Mouse (Mus musculus) embryonic facial prominence, embryonic 11.5 days (tissue): ENCODE results near the gene Sh2d1b1. TPM values are rescaled to one million over a fixed set of nuclear protein-coding genes. Genes with fewer than 3 reads are reported as not detected.
A peak's percentile ranks its signal among the peaks of the same experiment; 100 is the strongest.

Source experiments
- ATAC-seq: fragments of 200-750 bp; cut with Nextera tagmentation; replicated peaks from 2 replicates; pipeline ENCODE4 v1.8.0; 2017; ENCODE audit warnings: low read depth; ENCODE audit not compliant: insufficient number of reproducible peaks, low FRiP score, low TSS enrichment
- DNase-seq: peaks from one replicate; pipeline ENCODE4 v3.0.0-alpha.2; 2015; ENCODE audit warnings: low spot score
- H3K27ac ChIP-seq: fragments of 300-500 bp; sonication (generic); replicated peaks from 2 replicates; pipeline ENCODE4 v1.5.1; 2014; ENCODE audit warnings: mild to moderate bottlenecking, low read depth, low read length, control low read depth
- H3K27me3 ChIP-seq: fragments of 300-500 bp; sonication (generic); 2 replicates; pipeline ENCODE4 v1.6.1; 2014; ENCODE audit warnings: mild to moderate bottlenecking, low read length, moderate library complexity, mixed read lengths; ENCODE audit not compliant: control insufficient read depth, insufficient read depth
- H3K36me3 ChIP-seq: fragments of 300-500 bp; sonication (generic); replicated peaks from 2 replicates; pipeline ENCODE4 v1.6.1; 2014; ENCODE audit warnings: low read depth, mild to moderate bottlenecking, low read length, moderate library complexity, mixed read lengths; ENCODE audit not compliant: control insufficient read depth, insufficient read depth
- H3K4me1 ChIP-seq: fragments of 300-500 bp; sonication (generic); 2 replicates; pipeline ENCODE4 v1.6.1; 2014; ENCODE audit warnings: low read length, mixed read lengths; ENCODE audit not compliant: control insufficient read depth, insufficient read depth
- H3K4me2 ChIP-seq: fragments of 300-500 bp; sonication (generic); 2 replicates; pipeline ENCODE4 v1.6.1; 2014; ENCODE audit warnings: low read depth, mild to moderate bottlenecking, control low read depth, low read length, moderate library complexity
- H3K4me3 ChIP-seq: fragments of 300-500 bp; sonication (generic); 2 replicates; pipeline ENCODE4 v1.5.1; 2014; ENCODE audit warnings: low read depth, low read length, control low read depth
- H3K9ac ChIP-seq: fragments of 300-500 bp; sonication (generic); replicated peaks from 2 replicates; pipeline ENCODE4 v1.6.1; 2014; ENCODE audit warnings: mild to moderate bottlenecking, control low read depth, low read length
- H3K9me3 ChIP-seq: fragments of 300-500 bp; sonication (generic); replicated peaks from 2 replicates; pipeline ENCODE4 v1.6.1; 2016; ENCODE audit warnings: mild to moderate bottlenecking, low read length, inconsistent platforms, mixed read lengths; ENCODE audit not compliant: control insufficient read depth
- WGBS: fragments of 180-500 bp; shearing (Covaris S2); extraction: QIAGEN DNeasy Blood & Tissue Kit; methylation state at CpG from one replicate; pipeline ENCODE4 v1.1.7; 2014; 5-methylcytosine and 5-hydroxymethylcytosine counted together
- polyA plus RNA-seq: library from polyadenylated mRNA; unstranded; fragments of >200 nt; fragmentation: Nextera tagmentation; extraction: Ambion mirVana; gene quantifications from 2 replicates; pipeline ENCODE4 v1.2.1, GENCODE M21; 2014

Gene Sh2d1b1
- polyA plus RNA-seq, 1 experiment from 2014 or later: not detected

- DNase-seq (no peak), ATAC-seq (no peak)
- Histone ChIP-seq H3K4me2 (no peak overlapping the region), H3K27ac (no peak overlapping the region), H3K4me1 (no peaks in the 10 kb centered on the region), H3K27me3 (no peaks in the 10 kb centered on the region), H3K36me3 (no peaks in the 10 kb centered on the region), H3K4me3 (no peak overlapping the region), H3K9ac (no peak overlapping the region), H3K9me3 (no peaks in the 10 kb centered on the region)
- 76% methylated on average over 4 of the region's 4 CpGs for WGBS
Observed at GRCm38 (mm10) chr1:170282415-170283129, 5.5 kb downstream of the Sh2d1b1 start.

DNA sequence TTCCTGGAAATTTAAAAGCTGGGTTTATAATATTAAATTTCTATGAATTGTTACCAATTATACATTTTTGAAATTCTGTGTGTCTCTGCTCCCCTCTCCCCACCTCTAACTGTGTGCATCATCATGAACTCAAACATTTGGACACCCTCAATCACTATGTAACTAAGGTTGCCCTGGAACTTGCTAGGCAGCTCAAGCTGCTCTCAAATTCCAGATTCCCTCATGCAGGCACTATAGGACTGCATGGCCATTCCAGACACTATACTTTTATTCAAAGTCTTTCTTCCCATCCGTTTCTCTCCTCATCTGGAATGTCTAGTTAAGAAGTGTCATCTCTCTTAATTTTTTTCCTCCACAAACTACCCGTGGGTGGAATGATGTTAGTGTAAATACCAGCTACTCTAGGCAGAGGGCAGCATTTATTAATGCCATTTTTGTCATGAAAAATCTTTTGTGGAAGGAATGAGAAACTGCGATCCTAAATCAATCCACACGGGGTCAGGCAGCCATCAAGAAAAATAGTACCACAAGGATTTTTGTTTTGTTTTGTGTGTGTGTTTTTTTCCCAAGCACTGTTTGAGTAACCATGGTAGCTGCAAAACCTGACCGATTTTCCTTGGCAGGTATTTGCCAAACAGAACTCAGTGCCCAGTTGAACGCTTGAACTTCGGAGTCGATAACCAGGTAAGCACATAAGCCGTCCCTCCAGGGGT is 15.3 kb downstream of the Sh2d1b1 start:
- Histone ChIP-seq H3K9me3 (no peaks in the 10 kb centered on the region), H3K27me3 (no peaks in the 10 kb centered on the region), H3K27ac (no peak overlapping the region), H3K9ac (no peak overlapping the region), H3K4me1 (no peaks in the 10 kb centered on the region), H3K4me2 (no peak overlapping the region), H3K36me3 (no peaks in the 10 kb centered on the region), H3K4me3 (no peak overlapping the region)
- WGBS: 43% methylated on average over 9 of the region's 9 CpGs
- DNase-seq (peak; percentile 84), ATAC-seq (no peak)

DNA sequence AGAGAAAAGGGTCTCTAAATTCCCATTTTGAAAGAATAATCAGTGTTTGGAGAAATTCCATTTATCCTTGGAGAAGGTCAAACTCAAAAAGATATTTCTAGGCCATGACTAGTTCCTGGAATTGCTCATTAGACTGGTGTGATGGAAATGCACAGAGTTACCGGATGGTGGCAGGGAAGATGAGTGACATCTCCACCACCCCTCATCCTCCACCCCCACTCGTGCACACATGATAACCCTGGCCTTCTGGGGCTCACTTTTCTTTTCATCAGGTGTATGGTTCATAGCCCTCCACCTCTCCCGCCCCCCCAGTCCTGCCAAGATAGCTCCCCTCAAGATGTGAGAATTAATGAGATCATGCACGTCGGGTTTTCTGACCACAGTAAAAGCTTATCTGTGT is 16.1 kb downstream of the Sh2d1b1 start:
- Histone ChIP-seq H3K4me1 (no peaks in the 10 kb centered on the region), H3K36me3 (no peaks in the 10 kb centered on the region), H3K27me3 (no peaks in the 10 kb centered on the region), H3K9ac (no peak overlapping the region), H3K9me3 (no peaks in the 10 kb centered on the region), H3K4me3 (no peak overlapping the region), H3K27ac (no peak overlapping the region), H3K4me2 (no peak overlapping the region)
- DNase-seq (no peak), ATAC-seq (no peak)
- WGBS: 81% methylated on average over 5 of the region's 5 CpGs

DNA sequence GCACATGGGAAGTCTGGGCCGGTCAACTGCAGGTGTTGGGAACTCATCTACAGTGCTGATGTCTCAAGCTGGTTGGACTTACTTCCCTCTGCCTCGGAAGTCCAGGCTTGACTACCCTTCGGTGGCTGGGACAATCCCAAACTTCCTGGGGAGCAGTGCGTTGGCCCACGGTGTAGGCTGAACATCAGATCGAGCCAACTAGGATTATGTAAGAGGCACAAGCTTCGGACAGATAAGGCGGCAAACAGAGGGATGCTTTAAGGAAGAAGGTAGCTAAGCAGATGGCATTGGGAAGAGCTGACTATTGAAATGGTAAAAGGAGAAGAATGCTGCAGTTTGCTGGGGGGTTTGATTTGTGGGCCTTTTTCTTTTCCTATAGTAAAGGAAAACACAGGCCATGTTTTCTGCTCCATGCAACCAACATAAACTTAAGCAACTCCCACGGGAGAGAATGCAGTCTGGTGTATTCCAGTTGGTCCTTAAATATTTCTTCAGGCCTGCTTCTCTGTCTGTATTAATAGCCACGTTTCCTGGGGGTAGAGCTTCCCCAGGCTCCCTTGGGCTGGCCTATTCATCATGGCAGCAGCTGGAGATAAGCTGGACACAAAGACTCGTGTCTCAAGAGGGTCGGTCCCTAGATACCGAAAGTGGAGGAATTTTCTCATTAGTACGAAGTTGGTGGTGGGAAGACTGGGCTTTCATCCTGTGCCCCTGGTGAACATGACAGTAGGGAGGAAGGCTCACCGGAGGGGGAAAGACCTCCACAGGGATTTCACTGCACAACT is 17.9 kb downstream of the Sh2d1b1 start:
- H3K27me3 ChIP-seq: no peaks in the 10 kb centered on the region
- H3K4me3 ChIP-seq: no peak overlapping the region
- H3K9me3 ChIP-seq: no peaks in the 10 kb centered on the region
- no peak overlapping the region for H3K9ac ChIP-seq
- no peak overlapping the region for H3K27ac ChIP-seq
- 79% methylated on average over 15 of the region's 15 CpGs for WGBS
- ATAC-seq (no peak), DNase-seq (no peak)
- no peak overlapping the region for H3K4me2 ChIP-seq
- H3K4me1 ChIP-seq: no peaks in the 10 kb centered on the region
- H3K36me3 ChIP-seq: no peaks in the 10 kb centered on the region

DNA sequence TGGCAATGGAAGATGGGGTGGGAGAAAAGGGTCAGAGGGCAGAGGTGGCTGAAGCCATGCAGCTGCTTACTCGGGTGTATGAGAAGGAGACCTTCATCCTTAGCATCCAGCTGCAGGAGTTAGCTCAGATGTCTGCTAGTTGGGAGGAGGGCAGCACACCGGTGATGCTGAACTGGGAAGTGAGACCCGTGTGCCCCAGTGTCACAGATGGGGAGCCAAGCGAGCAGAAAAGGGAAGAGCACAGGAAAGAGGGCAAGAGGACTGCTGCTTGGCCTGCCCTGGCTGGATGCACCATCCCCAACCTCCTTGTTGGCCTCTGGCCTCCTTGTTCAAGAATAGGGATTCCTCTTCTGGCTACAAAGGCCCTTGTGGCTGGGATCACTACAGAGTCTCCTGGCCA is 22.4 kb downstream of the Sh2d1b1 start:
- Histone ChIP-seq H3K4me1 (no peaks in the 10 kb centered on the region), H3K9ac (no peak overlapping the region), H3K36me3 (no peaks in the 10 kb centered on the region), H3K9me3 (no peaks in the 10 kb centered on the region), H3K4me3 (no peak overlapping the region), H3K27me3 (no peaks in the 10 kb centered on the region), H3K4me2 (no peak overlapping the region), H3K27ac (no peak overlapping the region)
- 74% methylated on average over 4 of the region's 4 CpGs for WGBS
- DNase-seq (no peak), ATAC-seq (no peak)

DNA sequence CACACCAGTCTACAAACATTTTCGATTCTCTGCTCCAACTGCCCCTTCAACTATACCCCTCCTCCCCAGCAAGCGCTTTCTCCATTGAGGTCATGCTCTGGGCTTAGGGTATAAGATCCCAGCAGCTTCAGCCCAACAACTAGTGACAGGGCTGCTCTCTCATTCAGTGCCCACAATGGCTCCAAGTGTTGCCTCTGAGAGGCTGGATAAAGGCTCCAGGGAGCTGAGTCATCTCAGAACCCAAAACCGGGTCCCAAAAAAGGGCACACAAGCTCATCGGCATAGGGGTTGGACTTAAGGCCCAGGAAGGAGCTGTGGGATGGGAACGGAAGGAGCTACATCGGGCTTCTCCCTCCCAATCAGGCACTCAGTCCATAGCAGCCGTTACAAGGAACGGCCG is 24.6 kb downstream of the Sh2d1b1 start:
- Histone ChIP-seq H3K4me3 (no peak overlapping the region), H3K9me3 (no peaks in the 10 kb centered on the region), H3K4me1 (no peaks in the 10 kb centered on the region), H3K36me3 (no peaks in the 10 kb centered on the region), H3K9ac (no peak overlapping the region), H3K27ac (no peak overlapping the region), H3K27me3 (no peaks in the 10 kb centered on the region), H3K4me2 (no peak overlapping the region)
- ATAC-seq (no peak), DNase-seq (no peak)
- 95% methylated on average over 9 of the region's 9 CpGs for WGBS

DNA sequence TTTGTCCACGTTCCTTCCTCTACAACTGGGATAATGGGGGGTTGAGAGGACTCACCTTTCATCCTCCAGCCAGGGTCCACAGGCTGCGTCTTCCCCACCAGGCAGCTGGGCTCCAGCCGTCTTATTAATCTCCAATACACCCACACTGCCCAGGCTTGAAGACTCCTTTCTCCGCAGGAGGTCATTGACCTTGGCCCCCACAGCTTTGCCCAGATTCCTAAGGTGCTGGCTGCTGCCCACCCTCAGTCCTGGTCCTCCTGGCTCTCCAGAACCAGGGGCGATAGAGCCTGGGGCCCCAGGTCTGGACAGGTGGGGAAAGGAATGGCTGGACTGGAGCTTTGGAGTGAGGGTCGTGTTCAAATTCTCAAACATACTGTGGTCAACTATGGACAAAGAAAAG is 25.3 kb downstream of the Sh2d1b1 start:
- Histone ChIP-seq H3K27me3 (no peaks in the 10 kb centered on the region), H3K9me3 (no peaks in the 10 kb centered on the region), H3K36me3 (no peaks in the 10 kb centered on the region), H3K4me2 (no peak overlapping the region), H3K9ac (no peak overlapping the region), H3K4me3 (no peak overlapping the region), H3K4me1 (no peaks in the 10 kb centered on the region), H3K27ac (no peak overlapping the region)
- 72% methylated on average over 6 of the region's 6 CpGs for WGBS
- no peak for DNase-seq
- no peak for ATAC-seq

- no peak overlapping the region for H3K4me2 ChIP-seq
- no peaks in the 10 kb centered on the region for H3K4me1 ChIP-seq
- no peaks in the 10 kb centered on the region for H3K9me3 ChIP-seq
- no peak for DNase-seq
- no peak overlapping the region for H3K27ac ChIP-seq
- H3K27me3 ChIP-seq: no peaks in the 10 kb centered on the region
- no peak for ATAC-seq
- H3K36me3 ChIP-seq: no peaks in the 10 kb centered on the region
- no peak overlapping the region for H3K4me3 ChIP-seq
- H3K9ac ChIP-seq: no peak overlapping the region
- 56% methylated on average over 6 of the region's 6 CpGs for WGBS
Observed at GRCm38 (mm10) chr1:170303103-170303502, 26.0 kb downstream of the Sh2d1b1 start.
